Mouse (Mus musculus): ENCODE measurements at regions not wholly inside any gene's neighbourhood (a gene's known extent, or its start where the extent isn't known, plus 50 kb on each side); places are given as distances from the start of the nearest gene placed in this dataset.

DNA sequence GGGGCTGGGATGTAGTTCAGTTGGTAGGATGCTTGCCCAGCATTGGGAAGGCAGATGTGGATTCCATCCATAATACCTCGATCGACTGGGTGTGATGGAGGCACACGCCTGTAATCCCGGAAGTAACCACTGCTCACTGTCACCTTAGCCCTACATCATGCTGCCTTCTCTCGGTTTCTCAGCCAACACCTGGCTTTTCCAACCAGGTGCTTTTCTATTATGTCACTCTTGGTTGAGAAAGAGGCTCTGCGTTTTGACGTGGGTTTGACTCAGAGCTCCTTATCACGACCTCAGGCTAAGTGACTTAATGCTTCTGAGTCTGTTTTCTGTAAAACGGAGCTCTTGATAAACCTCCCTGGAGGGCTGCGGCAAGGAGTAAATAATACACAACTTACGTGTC lies 126.2 kb upstream of the Adgrl2 start:
- DNase-seq (ENCODE audit: low spot score in 2 of 2) = no peak

DNA sequence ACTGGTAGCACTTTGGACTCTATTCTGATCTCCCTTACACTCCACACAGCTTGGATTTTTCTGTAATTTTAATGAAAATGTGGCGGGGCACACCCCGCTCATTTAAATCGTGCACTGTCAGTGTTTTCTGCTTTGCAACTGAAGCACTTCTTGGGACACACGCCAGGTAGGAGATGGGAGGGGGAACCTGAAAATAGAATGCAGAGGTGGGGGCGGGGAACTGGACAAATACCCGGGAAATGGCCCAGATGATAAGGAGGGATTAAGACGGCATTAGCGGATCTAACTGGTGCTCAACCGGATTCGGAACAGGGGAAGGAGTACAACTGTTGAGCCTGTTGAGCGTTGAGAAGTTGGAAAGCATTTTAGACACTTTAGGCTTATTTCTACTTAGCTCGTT lies 125.5 kb upstream of the Adgrl2 start:
- no peak for DNase-seq (ENCODE audit: low spot score in 2 of 2)

DNA sequence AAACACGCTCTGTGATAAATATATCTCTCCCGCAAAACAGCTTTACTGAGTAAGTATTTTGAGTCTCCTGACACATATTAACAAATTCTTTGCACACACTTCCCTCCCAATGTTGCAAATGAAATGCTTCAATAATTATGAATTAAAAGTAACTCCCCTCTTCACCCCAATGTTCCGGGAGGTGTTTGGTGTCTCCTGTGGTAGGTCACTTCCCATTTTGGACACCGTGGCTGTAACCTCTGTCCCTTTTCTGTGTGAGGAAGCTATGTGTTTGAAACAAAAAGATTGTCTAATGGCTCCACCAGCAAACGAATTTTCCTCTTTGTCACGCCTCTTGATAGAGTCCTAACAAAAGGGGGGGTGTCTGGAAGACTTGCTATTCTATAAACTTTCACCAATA lies 122.5 kb upstream of the Adgrl2 start:
- no peak for DNase-seq (ENCODE audit: low spot score in 2 of 2)

DNA sequence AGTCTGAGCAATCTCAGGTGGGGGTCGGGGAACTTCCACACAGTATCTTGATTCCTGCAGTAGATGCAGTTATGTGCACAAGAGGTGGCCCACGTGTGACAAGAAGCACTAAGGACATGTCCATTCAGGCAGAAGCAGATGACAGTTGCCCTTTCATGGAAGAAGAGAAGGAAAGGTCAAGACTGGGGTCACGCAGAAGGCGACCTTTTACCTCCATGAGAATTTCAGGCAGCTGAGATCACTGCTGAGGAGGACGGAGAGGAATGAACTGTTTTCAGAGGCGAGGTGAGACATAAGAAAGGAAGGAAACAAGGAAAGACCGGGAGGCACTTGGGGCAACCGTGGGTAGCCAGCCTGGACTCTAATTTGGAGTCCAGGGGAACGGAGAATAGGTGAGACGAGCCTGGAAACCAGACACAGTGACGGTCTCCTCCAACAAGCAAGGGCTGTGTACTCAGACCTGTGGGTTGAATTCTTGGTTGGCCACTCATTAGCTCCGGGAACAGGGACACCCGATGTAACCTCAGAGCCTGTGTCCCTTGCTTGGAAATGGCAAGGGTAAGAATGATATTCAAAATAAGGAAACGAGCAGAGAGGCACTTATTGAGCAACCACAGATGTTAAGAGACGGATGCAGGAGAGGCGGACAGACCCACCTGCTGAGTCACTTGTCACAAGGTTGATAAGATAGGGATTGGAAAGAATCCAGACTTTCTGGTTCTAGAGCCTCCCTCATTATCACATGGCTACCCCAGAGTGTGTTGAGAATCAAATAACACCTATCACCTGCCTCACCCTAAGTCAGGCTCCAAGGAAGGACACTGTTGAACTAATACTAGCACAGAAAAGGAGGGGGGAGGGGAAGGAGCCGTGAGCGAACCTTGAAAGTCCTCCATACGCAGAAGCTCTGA lies 121.4 kb upstream of the Adgrl2 start:
- DNase-seq (ENCODE audit: low spot score in 2 of 2) = no peak

DNA sequence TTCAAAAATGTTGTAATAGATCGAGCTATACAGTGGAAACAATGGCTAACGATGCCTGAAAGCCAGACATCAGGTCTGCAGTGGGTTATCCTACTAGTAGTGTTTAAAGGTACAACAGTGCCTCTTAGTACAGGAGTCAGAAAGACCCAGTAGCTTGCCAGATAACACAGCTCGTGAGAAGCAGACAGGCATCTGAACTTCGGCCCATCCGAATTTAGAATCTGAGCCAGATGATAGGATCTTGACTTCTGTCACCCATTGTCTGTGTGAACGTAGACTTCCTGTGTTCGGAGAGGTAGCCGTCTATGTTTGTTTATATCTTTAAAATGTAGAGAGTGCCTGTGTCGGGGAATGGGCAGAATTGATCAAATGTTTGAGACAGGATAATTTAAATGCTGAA lies 120.5 kb upstream of the Adgrl2 start:
- DNase-seq (ENCODE audit: low spot score in 2 of 2) = no peak

DNA sequence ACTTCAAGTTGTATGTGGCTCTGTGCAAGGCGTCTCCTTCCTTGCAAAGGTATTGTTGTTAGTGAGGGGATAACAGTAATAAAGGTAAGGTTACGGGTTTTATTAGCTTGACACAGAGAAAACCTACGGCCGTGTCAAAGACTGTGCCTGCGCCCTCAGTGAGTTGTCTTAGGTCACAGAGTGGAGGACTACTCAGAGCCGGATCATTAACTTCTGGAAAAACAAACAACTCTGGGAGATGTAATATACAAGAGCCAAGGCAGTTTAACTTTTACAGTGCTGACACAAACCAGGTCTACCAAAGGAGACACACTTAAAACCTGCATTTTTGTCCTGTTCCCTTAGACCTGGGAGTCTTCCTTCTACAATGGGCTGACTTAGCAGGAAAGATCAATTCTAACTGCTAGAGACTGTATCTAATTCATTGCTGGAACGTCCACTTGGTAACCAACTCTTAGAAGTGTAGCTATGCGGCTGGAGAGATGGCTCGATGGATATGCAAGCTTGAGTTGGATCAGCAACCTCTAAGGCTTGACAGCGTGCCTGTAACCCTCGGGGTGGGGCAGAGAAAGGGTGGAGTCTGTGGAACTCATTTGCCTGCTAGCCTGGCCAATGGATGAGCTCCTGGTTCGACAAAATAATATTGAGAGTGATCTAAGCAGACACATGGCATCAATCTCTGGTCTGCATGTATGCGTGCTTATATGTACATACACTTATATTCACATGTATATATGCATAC lies 115.5 kb upstream of the Adgrl2 start:
- DNase-seq (ENCODE audit: low spot score in 2 of 2) = no peak

DNA sequence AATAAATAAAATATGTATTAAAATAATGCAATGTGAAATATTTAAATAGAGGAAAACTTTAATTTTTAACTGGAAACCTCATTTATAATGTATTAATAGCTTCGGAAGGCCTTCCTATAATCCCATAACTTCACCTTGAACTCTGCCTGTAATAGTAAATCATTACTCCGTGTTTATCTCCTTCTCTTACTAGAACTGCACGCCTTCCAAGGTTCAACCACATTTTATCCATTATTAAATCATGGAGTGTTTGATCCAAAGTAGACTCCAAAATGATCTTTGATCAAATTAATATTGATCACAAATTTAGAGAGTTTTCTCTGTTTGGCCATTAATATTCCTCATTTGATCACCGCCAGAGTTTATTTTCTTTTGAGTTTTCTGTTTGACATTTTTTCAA lies 114.8 kb upstream of the Adgrl2 start:
- DNase-seq (ENCODE audit: low spot score in 2 of 2) = no peak

DNA sequence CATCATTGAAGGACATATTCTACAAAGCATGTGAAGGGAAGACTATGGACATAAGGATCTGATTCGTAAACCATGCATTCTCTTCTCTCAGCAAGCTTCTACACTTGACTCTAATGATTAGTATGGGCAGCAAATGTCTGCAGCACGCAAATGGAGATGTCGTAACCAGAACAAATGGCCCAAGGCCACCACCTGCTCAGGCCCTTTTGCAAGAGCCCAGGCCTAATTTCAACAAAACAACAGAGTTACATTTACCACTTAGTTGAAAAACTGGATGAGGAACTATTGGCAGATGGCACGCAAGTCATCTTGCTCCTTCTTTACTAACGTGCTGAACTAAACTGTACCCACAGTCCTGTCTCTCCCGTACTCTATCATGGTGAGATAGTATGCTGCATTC lies 113.7 kb upstream of the Adgrl2 start:
- DNase-seq (ENCODE audit: low spot score in 2 of 2) = no peak

DNA sequence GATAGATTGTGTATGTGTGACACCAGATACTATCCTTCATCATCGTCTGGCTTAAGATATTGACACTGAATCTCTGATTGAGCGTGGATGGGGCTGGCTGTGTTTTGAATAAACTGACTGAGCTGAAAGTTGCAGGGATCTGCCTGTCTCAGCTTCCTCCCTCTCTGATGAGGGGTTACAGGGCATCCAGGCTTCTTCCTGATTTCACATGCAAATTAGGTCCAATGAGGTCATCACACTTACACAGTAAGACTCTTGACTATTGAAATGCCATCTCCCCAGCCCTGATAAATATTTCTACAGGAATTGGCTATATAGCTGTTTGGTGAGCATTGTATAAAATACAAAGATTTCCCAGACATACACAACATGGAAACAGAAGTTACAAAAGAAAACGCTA lies 113.1 kb upstream of the Adgrl2 start:
- DNase-seq (ENCODE audit: low spot score in 2 of 2) = no peak

DNA sequence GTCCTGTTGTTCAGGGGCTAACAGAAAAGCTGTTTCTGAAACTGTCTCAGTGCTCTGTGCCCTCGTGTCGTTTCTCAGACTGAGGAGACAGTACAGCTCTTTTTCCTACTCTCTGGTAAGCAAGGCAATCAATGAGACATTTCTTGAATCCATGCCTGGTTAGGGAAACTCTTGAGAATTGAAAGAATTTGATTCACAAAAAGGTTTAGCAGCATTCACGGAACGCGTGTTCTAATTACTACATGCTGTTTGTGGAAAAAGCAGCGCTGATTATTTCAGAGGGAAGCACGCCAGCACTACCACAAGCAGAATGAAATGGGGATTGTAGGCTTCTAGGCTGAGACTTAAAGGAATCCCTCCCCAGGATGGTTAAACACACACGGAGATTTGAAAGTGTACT lies 112.5 kb upstream of the Adgrl2 start:
- DNase-seq (ENCODE audit: low spot score in 2 of 2) = peak in 1 of 2 experiments; percentile 27

DNA sequence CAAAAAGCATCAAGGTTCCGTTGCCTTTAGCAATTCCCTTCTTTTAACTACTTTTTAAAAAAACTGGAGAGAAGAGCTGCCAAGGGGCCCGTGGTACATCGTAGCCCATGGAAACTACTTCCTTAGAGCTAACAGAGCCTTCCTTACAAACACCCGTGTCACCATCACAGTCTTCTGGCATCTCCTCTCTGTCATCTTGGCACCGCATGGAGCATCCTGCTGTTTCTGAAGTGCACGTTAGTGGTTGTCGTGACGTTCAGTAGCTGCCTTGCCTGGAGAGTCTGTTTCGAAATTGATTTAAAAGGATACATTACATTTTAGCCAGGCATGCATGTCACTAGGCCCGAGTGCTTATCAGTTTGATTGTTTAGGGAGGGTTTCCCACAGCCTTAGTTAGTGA lies 111.4 kb upstream of the Adgrl2 start:
- no peak for DNase-seq (ENCODE audit: low spot score in 2 of 2)

DNA sequence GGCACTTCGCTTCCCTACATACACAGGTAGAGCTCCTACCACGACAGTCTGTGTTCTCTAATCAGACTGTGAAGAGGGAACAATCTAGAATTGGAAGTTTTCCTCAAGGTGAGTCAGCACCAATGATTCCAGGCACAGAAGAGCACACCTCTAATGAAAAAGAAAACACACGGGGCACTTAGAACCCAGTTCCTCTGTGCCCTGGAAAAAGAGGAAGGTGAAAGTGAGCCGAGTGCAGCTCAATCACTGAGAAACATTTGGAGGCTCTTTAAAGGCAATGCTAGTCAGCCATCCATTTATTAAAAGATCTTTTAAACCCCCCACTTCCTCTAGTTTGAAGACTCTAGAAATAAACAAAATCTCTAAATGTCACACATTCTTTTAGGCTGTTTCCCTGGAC lies 108.4 kb upstream of the Adgrl2 start:
- no peak for DNase-seq (ENCODE audit: low spot score in 2 of 2)

DNA sequence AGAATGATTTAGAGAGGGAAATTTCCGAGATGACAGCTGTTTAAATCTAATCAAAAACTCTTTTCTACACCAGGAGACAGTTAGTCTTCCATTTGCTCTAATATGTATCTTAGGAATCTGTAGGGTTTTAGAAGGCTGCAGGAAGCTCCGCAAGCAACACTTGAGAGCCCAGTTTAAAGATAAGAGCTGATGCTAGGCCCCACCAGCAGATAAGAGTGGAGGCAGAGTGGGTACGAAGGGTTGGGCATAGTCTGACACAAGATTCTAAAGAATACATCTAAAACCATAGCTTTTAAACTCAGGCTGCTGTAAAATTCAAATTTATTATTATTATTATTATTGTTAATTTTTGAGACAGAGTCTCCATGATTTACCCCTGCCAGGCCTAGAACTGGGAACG lies 106.7 kb upstream of the Adgrl2 start:
- no peak for DNase-seq (ENCODE audit: low spot score in 2 of 2)

DNA sequence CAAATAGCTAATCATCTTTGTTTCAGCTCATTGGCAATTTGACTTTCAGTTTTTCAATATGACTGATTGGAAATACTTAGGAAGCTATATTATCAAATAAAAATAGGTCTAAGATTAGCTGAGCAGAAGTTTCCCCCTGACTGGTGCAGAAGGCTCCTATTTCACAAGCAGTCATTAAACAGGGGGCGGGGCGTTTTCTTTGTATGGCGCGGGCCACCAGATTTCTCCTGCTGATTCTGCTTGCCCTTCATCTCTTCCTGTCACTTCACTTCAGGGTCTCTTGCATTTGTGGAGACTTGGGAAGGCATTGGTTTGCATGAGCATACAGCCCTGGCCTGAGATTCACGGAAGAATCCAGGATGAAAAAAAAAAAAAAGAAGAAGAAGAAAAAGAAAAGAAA lies 102.3 kb upstream of the Adgrl2 start:
- no peak for DNase-seq (ENCODE audit: low spot score in 2 of 2)

DNA sequence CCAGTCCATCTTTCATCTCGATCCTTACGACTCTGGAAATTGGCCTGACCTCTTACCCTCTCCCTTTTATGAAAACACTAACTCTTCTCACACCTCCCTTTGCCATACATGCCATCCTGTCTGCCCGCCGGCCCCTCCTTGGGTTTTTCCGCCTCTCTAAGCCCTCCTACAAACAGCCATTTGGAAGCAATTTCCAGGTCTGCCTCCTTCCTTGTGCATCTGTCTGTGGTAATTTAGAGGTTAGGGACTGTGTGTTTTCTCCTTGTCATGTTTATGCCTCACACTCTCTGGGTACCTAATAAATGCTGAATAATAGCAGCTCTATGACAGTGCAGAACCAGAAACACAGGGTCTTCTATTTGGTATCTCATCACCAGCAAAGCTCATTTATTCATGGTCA lies 99.7 kb upstream of the Adgrl2 start:
- no peak for DNase-seq (ENCODE audit: low spot score in 2 of 2)

DNA sequence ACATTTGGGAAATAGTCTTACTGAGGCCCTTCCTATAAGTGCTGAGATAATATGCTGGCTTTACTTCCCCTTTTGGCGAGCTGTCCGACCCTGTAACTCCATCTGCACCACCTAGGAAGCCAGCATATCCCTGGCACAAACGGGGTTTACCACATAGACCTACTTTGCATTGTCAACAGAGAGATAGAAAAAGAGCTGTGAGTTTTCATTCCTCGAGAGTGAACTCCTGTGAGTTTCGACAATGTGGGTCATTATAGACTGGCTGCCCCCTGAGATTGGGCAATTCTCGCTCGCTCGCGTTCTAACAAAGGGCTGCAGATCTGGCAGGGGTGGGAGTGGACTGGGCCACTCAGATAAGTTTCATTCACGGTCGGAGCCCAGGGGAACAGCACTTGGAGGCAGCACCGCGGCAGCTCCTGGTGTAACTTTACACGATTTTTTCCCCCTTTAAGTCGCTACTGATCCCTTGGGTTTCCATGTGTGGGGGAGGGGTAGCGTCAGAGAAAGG lies 98.3 kb upstream of the Adgrl2 start:
- peak in 1 of 2 experiments; percentile 32 for DNase-seq (ENCODE audit: low spot score in 2 of 2)

DNA sequence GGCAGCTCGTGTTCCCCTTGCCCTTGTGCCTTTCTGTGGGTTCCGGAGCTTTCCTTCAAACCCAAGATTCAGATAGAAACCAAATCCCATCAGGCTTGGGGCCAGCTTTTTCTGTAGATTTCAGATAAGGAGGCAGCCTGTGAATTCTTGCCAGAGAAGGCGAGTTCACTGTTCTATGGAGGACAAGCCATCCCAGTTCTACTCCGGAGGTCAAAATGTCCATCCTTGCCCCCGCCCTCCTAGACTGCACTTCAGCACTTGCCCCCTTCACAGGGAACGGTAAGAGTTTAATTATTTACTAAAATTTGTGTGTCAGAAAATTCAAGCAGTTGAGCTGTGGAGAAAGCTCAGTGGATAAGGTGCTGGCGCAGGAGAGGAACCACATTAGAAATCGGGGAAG lies 97.1 kb upstream of the Adgrl2 start:
- DNase-seq (ENCODE audit: low spot score in 2 of 2) = no peak

DNA sequence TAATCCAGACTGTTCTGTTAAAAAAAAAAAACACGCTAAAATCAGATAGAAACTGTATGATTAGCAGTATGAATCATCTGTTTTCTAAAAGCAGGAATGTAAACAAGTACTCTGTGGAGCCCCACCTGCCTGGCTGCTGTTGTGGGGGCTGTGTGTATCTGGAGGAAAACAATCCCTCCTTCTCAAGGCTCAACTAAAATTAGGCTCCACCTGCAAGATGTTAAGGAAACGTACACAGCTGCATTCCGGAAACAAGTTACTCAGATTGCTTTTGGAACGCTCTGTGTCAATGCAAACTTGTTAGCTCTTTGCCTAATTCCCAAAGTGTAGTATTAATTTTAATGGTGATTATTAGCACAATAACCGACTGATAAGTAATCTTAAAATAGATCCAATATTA lies 96.3 kb upstream of the Adgrl2 start:
- DNase-seq (ENCODE audit: low spot score in 2 of 2) = no peak

DNA sequence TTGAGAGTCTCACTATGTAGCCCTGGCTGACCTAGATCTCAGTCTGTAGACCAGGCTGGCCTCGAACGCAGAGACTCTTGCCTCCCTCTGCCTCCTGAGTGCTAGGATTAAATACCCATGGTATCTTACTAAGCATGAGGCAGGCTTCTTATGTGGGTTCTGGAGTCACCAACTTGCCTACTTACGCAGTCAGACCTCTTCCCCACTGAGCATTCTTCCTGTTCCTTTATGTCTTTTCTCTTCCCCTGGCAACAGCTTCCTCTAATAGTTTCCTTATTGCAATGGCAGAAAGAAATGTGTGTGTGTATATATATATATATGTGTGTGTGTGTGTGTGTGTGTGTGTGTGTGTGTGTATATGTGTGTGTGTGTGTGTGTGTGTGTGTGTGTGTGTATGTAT lies 95.7 kb upstream of the Adgrl2 start:
- no peak for DNase-seq (ENCODE audit: low spot score in 2 of 2)

DNA sequence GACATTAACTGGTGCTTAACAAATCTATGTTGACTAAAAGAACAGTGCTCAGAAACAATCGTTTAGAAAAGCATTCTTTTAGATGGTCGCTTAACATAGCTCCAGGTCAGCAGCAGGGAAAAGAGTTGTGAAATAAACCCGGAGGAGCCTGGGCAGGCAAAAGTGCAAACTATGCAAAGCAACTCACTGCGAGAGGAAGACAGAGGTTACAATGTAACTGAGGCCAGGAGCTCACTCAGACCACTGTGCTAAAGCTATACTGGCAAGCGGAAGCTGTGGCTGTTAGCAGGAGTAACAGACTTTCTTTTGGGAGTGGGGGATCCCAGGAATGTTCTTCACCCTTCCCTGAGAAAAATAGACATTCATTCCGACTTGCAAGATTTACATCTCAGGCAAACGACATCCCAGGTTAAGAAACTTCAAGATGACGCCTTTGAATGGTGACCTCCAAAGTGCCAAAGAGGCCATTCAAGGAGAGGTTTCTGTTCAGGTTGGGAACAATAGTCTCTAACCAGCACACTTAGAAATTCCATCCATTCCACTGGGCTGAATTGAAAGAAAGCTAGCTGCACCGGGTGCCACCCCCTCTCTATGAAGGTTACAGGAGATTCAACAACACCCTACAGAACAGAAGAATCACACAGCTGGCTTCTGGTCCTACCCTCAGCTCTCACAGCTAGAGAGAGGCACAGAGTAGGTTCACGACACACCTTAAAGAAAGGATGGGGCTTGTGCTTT lies 94.7 kb upstream of the Adgrl2 start:
- no peak for DNase-seq (ENCODE audit: low spot score in 2 of 2)

DNA sequence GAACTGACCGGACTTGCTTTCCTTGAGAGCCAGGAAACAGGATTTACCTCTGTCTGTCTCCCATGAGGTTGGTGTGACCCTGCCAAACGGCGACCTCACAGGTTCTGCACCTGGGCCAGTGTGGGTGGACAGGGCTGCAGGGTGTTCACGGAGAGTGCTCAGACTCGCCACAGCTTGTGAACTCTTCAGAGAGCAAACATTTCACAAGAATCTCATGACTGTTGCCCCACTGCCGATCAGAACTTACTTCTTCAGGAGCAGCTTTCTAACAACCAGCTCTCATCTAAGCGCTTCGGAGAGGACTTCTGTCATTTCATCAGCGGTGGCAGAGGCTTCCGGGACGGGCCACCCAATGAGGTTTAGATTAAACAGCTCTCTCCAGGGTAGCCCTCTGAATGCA lies 93.0 kb upstream of the Adgrl2 start:
- no peak for DNase-seq (ENCODE audit: low spot score in 2 of 2)

DNA sequence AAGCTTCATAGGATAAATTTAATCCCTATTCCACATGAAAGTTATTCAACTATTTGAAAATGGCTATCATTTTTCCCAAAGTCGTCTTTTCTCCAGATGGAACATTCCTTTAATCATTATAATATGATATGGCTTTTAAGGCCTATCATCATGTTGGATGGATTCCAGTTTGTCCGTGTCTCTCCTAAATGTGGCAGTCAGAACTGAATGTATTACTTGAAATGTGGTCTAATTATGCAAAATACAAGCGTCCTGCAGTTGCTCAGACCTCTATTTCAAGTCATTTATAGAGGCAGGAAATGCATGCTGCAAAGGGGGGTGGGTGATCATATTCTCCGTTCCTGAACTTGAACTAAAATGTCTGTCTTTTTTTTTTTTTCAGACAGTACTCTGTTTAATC lies 88.5 kb upstream of the Adgrl2 start:
- DNase-seq (ENCODE audit: low spot score in 2 of 2) = no peak
